Mouse (Mus musculus) heart, embryonic 14.5 days (tissue): ENCODE measurements around the gene Bcl11a. TPM values are rescaled to one million over a fixed set of nuclear protein-coding genes. Genes with fewer than 3 reads are reported as not detected.

Source experiments
- ATAC-seq: fragments of 200-750 bp; cut with Nextera tagmentation; 2 replicates; pipeline ENCODE4 v1.8.0; 2017; ENCODE audit warnings: low read depth, moderate TSS enrichment; ENCODE audit not compliant: insufficient number of reproducible peaks, insufficient read depth, low FRiP score
- H3K27ac ChIP-seq, 2 experiments: fragments of 200-500 bp in 1 of 2; fragments of 300-500 bp in 1 of 2; sonication (generic) in 1 of 2; replicated peaks in 1 of 2; 2 replicates each; pipeline ENCODE4 v1.5.1; 2012 to 2014; ENCODE audit warnings: low read depth in 2 of 2, low read length in 2 of 2, control low read depth in 1 of 2, mild to moderate bottlenecking in 1 of 2, mixed read lengths in 1 of 2; ENCODE audit not compliant: control insufficient read depth in 1 of 2, insufficient read depth in 1 of 2
- H3K27me3 ChIP-seq: fragments of 300-500 bp; sonication (generic); 2 replicates; pipeline ENCODE4 v1.6.1; 2014; ENCODE audit warnings: mild to moderate bottlenecking, low read length, control low read depth; ENCODE audit not compliant: control insufficient read depth, insufficient read depth
- H3K36me3 ChIP-seq: fragments of 300-500 bp; sonication (generic); 2 replicates; pipeline ENCODE4 v1.6.1; 2014; ENCODE audit warnings: mild to moderate bottlenecking, control low read depth, low read length, mixed read lengths; ENCODE audit not compliant: control insufficient read depth, insufficient read depth
- H3K4me1 ChIP-seq, 2 experiments: fragments of 200-500 bp in 1 of 2; fragments of 300-500 bp in 1 of 2; sonication (generic) in 1 of 2; 2 replicates each; pipeline ENCODE4 v1.6.1; 2012 to 2014; ENCODE audit warnings: low read length in 2 of 2, control low read depth in 1 of 2, mixed read lengths in 1 of 2; ENCODE audit not compliant: control insufficient read depth in 2 of 2, insufficient read depth in 2 of 2
- H3K4me2 ChIP-seq: fragments of 300-500 bp; sonication (generic); 2 replicates; pipeline ENCODE4 v1.6.1; 2014; ENCODE audit warnings: mild to moderate bottlenecking, low read length
- H3K4me3 ChIP-seq, 2 experiments: fragments of 200-500 bp in 1 of 2; fragments of 300-500 bp in 1 of 2; sonication (generic) in 1 of 2; 2 replicates each; pipeline ENCODE4 v1.5.1; 2012 to 2014; ENCODE audit warnings: low read length in 2 of 2, mild to moderate bottlenecking in 2 of 2, control low read depth in 1 of 2, low read depth in 1 of 2, moderate library complexity in 1 of 2; ENCODE audit not compliant: control insufficient read depth in 1 of 2, insufficient read depth in 1 of 2
- H3K9ac ChIP-seq: fragments of 300-500 bp; sonication (generic); 2 replicates; pipeline ENCODE4 v1.6.1; 2014; ENCODE audit warnings: mild to moderate bottlenecking, low read length
- H3K9me3 ChIP-seq: fragments of 300-500 bp; sonication (generic); 2 replicates; pipeline ENCODE4 v1.6.1; 2016; ENCODE audit warnings: low read length, control low read depth; ENCODE audit not compliant: control insufficient read depth
- WGBS: fragments of 180-500 bp; shearing (Covaris S2); extraction: QIAGEN DNeasy Blood & Tissue Kit; methylation state at CpG from one replicate; pipeline ENCODE4 v1.1.7; 2014; 5-methylcytosine and 5-hydroxymethylcytosine counted together
- polyA plus RNA-seq: library from polyadenylated mRNA; unstranded; fragments of >200 nt; fragmentation: Nextera tagmentation; extraction: Ambion mirVana; gene quantifications from 2 replicates; pipeline ENCODE4 v1.2.1, GENCODE M21; 2014

The Bcl11a gene
- polyA plus RNA-seq, 1 experiment from 2014 or later, result 17.3 TPM

- no peak for ATAC-seq
- H3K36me3 ChIP-seq, result no peaks in the 10 kb centered on the region
- under 1% methylated on average over 32 of the region's 32 CpGs for WGBS
- H3K27me3 ChIP-seq, result peaks cover 24% of the 10 kb centered on the region
- H3K9me3 ChIP-seq, result no peaks in the 10 kb centered on the region
- H3K9ac ChIP-seq, result peak overlapping the region; percentile 87
- H3K4me2 ChIP-seq, result peak overlapping the region; percentile 96
- peaks cover 5 to 14% of the 10 kb centered on the region in 2 experiments; a peak in 3 of 4 replicates for H3K4me1 ChIP-seq
- H3K4me3 ChIP-seq, result peak overlapping the region; percentile 65 to 95
- H3K27ac ChIP-seq, result peak overlapping the region; percentile 87 to 95
Measured at GRCm38 (mm10) chr11:24076127-24076650, 1.7 kb upstream of the Bcl11a start.

GRCm38 (mm10) chr11:24076821-24077730 is 780 bp upstream of the Bcl11a start:
- under 1% methylated on average over 58 of the region's 59 CpGs for whole genome bisulfite sequencing
- H3K9ac ChIP-seq, result peak overlapping the region; percentile 87
- no peaks in the 10 kb centered on the region for H3K9me3 ChIP-seq
- H3K36me3 ChIP-seq, result no peaks in the 10 kb centered on the region
- peaks cover 21% of the 10 kb centered on the region for H3K27me3 ChIP-seq
- peak overlapping the region; percentile 87 to 95 for H3K27ac ChIP-seq
- H3K4me1 ChIP-seq, result peaks cover 5 to 14% of the 10 kb centered on the region in 2 experiments; a peak in 3 of 4 replicates
- peak; percentile 54 for ATAC-seq
- H3K4me2 ChIP-seq, result peak overlapping the region; percentile 96
- peak overlapping the region; percentile 65 to 95 for H3K4me3 ChIP-seq

GRCm38 (mm10) chr11:24078706-24079316 is 955 bp downstream of the Bcl11a start:
- Histone ChIP-seq H3K9me3 (no peaks in the 10 kb centered on the region), H3K36me3 (no peaks in the 10 kb centered on the region), H3K4me3 (peak overlapping the region; percentile 65 to 75), H3K4me2 (peak overlapping the region; percentile 96), H3K4me1 (peaks cover 5 to 30% of the 10 kb centered on the region in 2 experiments; a peak in 3 of 4 replicates), H3K27ac (peak overlapping the region; percentile 84 to 95), H3K9ac (peak overlapping the region; percentile 87), H3K27me3 (peaks cover 11% of the 10 kb centered on the region)
- WGBS, result under 1% methylated on average over 37 of the region's 38 CpGs
- no peak for ATAC-seq

GRCm38 (mm10) chr11:24079392-24080391 is 1.8 kb downstream of the Bcl11a start:
- ATAC-seq, result no peak

GRCm38 (mm10) chr11:24080541-24080940 is 2.7 kb downstream of the Bcl11a start:
- Histone ChIP-seq H3K27me3 (no peaks in the 10 kb centered on the region), H3K9ac (peak overlapping the region; percentile 87), H3K4me2 (peak overlapping the region; percentile 96), H3K4me1 (peaks cover 3 to 20% of the 10 kb centered on the region in 2 experiments; a peak in 3 of 4 replicates), H3K4me3 (peak overlapping the region; percentile 65 to 75), H3K27ac (peak overlapping the region; percentile 28 to 95; a peak in 3 of 4 replicates), H3K36me3 (peaks cover 5% of the 10 kb centered on the region), H3K9me3 (no peaks in the 10 kb centered on the region)
- WGBS, result 0% methylated on average over 28 of the region's 30 CpGs
- ATAC-seq, result 0 out of 2 replicates have a peak, but pooled peaks have one; percentile 18

More at GRCm38 (mm10) chr11:24079392-24080391, 1.8 kb downstream of the Bcl11a start:
- WGBS, result under 1% methylated on average over 43 of the region's 43 CpGs
- Histone ChIP-seq H3K4me1 (peaks cover 5 to 25% of the 10 kb centered on the region in 2 experiments; a peak in 3 of 4 replicates), H3K4me3 (peak overlapping the region; percentile 65 to 75), H3K9me3 (no peaks in the 10 kb centered on the region), H3K36me3 (no peaks in the 10 kb centered on the region), H3K27me3 (peaks cover 2% of the 10 kb centered on the region; the same call in 1 of the 2 replicates), H3K9ac (peak overlapping the region; percentile 87), H3K4me2 (peak overlapping the region; percentile 96), H3K27ac (peak overlapping the region; percentile 50 to 95)

- H3K36me3 ChIP-seq, result peaks cover 11% of the 10 kb centered on the region
- H3K4me2 ChIP-seq, result peak overlapping the region; percentile 96
- no peaks in the 10 kb centered on the region for H3K27me3 ChIP-seq
- peaks cover 7 to 25% of the 10 kb centered on the region in 2 experiments; a peak in 3 of 4 replicates for H3K4me1 ChIP-seq
- H3K4me3 ChIP-seq, result peak overlapping the region; percentile 65 to 75
- peak overlapping the region; percentile 87 for H3K9ac ChIP-seq
- WGBS, result under 1% methylated on average over 33 of the region's 35 CpGs
- H3K27ac ChIP-seq, result peak overlapping the region; percentile 77 to 95
- ATAC-seq, result peak; percentile 36
- H3K9me3 ChIP-seq, result no peaks in the 10 kb centered on the region
Measured at GRCm38 (mm10) chr11:24081016-24081686, 3.3 kb downstream of the Bcl11a start.
